Mouse (Mus musculus) telencephalon, adult 2 months (tissue): ENCODE data around the gene Col27a1.

ENCODE experiments used
- DNase-seq: peaks from one replicate; pipeline ENCODE4 v3.0.0-alpha.2; 2011; ENCODE audit warnings: low read depth, low spot score

Col27a1 gene

DNA sequence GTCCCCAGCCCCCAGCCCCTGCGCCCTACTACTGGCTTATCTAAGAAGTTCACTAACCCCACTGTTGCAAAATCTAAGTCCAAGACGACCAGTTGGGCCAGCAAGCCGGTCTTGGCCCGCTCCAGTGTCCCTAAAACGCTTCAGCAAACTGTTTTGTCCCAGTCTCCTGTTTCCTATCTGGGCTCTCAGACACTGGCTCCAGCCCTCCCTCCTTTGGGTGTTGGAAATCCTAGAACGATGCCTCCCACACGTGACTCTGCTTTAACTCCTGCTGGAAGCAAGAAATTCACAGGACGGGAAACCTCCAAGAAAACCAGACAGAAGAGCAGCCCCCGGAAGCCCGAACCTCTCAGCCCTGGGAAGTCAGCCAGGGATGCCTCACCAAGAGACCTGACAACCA lies 11.6 kb downstream of the Col27a1 start:
- DNase-seq: no peak

DNA sequence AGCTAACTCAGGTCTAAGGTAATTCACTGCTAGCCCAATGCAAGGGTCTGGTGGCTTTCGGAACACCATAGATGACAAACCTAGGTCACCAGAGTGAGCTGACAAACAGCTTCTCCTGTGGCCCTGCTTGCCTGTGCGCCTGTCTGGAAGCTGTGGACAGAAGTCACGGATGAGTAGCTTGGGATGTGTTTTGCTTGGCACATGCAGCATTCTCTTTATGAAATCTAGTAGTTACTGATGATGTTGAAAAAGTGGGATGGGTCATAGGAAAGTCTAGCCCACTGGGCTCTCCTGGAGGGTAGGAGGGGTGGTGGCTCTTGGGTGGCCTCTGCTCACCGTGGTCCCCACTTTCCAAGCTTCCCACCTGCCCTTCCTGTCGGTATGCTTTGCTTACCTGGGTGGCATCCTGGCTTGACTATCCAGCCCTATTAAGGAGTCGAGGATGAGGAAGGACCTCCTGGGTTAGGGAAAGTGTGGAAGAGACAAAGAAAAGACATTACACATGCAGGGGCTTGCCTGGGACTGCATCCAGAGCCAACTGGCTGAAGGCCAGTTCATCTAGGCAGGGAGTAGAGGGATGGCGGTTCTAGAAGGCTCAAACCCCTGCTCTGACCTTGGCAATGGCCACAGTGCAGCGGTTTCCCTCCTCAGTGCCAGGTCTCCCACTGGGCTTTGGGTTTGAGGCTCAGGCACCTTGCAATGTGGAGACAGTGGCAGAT lies 12.5 kb downstream of the Col27a1 start:
- DNase-seq: no peak

GRCm38 (mm10) chr4:63226883-63227235 lies 13.1 kb downstream of the Col27a1 start:
- no peak for DNase-seq

DNA sequence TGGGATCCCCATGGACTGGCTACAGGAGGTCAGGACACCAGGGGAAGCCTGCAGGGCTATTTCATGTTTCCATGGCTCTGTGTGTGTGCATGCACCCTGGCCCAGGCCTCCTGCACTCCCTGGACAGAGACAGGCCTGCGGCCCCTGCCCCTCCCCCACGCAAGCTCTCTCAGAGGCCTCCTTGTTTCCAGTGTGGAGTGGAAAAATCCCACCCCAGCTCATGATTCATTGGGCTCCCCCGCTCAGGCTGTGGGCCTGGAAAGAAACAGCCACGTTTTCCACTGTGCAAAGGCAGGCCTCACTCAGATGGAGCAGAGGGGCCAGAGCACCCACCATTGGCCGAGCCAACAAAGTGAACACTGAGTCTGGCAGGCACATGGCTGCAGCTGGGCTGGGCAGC lies 15.1 kb downstream of the Col27a1 start:
- no peak for DNase-seq

DNA sequence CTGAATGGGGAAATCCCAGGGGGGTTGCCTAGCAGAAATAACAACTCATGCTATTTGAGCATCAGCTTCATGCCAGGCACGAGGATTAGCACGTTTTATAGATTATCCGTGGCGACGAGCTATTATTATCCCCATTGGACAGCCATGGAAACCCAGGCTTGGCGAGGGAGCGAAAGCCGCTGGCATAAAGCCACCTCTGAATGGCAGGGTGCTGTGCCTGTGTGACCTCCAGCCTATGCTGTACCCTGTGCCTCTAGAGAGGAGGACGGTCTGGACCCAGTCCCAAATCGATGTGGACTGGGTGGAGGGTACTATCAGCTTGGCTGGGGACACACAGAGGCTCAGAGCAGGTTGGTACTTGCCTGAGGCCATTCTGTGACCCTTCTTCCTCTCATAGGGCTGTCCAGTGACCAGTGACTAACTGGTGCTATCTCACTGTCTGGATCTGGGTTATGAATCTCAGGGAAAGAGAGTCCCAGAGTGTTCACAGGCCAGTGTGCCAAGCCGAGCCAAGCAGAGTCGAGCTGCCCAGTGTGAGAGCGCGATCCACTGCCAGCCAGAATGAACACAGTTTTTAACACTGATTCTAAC lies 16.3 kb downstream of the Col27a1 start:
- no peak for DNase-seq

- no peak for DNase-seq
Observed at GRCm38 (mm10) chr4:63231121-63231520, 17.3 kb downstream of the Col27a1 start.

GRCm38 (mm10) chr4:63232542-63233020 lies 18.8 kb downstream of the Col27a1 start:
- DNase-seq: no peak

DNA sequence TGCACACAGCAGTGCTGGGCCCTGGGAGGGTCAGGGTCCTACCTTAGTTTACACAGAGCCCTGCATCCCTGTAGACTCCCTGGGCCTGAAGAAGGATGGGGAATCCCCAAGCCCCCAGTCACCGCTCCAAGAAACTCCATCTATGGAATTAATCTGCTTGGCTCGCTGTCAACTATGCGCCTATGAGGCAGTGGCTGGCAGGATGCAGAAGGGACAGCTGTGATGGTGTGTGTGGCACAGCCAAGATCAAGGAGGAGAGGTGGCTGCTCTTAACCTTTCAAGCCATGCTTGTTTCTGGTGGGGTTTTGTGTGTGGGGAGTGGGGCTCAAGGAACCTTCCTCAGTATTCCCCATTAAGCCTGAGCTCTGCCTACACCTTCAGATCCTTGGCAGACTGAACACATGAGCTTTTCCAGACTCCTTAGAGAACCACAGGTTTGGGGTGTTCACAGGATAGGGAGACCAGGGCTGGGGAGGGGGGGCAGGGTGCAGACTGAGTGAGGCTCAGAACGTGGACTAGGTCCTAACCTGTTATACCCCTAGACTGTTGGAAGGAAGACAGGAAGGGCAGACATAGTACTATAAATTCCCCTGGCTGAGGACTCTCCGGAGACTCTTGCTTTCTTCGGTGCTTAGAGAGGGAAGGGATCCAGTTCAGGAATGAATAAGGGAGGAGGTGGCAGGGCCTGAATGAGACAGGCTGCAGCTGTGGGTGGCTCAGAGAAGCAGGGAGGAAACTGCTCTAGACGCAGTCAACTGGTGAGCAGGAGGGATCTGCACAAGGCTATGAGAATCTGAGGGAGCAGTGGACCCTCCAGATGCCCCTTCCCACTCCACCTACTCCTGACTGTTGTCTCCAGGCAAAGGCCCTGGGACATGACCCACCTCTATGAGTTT lies 20.0 kb downstream of the Col27a1 start:
- no peak for DNase-seq

- DNase-seq: no peak
Observed at GRCm38 (mm10) chr4:63234852-63235251, 21.0 kb downstream of the Col27a1 start.

DNA sequence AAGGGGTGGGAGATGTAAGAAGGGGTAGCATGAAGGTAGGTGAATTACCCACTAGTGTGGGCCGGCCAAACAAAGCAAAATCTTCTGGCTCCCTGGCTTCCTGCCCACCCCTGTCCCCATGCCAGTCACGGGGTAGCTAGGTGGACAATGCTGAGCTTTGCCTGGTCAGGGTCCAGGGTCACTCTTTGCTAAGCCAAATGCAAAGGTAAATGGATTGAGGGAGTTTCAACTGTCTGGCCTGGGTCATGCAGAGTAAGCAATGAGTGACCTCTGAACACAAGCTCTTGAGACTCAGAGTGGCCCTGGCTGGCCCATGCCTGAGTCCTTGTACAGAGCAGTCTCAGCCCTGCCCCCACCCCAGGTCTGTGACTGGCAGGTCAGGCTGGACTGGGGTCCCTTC lies 22.4 kb downstream of the Col27a1 start:
- DNase-seq: no peak

DNA sequence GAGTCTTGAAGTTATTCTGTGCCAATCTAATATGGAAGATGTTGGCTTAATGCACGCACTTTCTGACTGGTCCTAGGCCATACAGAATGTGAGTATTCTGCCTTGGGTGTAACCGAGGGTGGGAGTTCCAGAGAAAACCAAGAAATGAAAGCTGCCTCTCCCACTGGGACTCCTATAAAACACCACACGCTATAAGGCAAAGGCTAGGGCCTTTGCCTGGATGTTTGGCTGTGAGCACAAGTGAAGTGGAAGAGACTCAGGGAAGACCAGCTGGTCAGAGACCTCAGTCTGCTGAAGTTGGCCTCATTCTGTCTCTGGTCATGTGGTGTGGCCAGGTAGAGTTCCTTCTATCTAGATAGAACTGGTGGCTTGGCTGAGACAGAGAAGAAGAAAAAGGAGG lies 23.4 kb downstream of the Col27a1 start:
- no peak for DNase-seq

- no peak for DNase-seq
Observed at GRCm38 (mm10) chr4:63238141-63238540, 24.3 kb downstream of the Col27a1 start.

DNA sequence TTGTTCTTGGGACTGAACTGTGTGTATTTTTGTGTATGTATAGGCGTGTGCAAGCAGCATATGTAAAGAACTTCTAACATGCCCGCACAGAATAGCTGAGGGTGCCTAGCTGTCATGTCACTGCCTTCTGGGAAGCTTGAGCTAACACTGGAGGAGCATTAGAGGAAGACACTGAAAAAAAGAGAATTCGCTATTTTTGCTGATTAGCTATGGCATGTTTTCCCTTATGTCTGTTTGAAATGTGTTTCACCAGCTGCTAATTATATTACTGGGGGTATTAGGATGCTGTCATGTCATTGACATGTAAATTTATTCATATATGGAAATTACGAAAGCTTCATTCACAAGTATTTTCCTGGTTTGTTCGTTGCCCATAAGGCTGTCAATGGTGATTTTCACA lies 24.9 kb downstream of the Col27a1 start:
- no peak for DNase-seq

- DNase-seq: no peak
Observed at GRCm38 (mm10) chr4:63241031-63241430, 27.2 kb downstream of the Col27a1 start.

- DNase-seq: no peak
Observed at GRCm38 (mm10) chr4:63247991-63248390, 34.2 kb downstream of the Col27a1 start.

DNA sequence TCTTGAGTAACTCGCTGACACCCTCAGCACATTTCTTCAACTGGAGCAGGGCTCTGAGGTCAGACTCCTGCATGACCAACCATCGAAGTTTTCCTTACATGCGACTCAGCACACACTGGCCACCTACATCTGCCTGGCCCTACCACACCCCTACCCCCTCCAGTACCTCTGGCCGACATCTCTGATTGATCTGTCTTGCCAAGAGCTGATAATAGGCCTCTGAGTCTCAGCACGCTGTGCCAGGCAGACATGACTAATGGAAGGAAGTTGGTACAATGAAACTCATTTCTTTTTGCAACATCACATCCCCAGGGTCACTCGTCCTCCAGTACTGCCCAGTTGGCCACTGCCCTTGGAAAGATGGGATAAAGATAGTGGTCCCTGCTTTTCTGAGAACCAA lies 35.1 kb downstream of the Col27a1 start:
- no peak for DNase-seq

DNA sequence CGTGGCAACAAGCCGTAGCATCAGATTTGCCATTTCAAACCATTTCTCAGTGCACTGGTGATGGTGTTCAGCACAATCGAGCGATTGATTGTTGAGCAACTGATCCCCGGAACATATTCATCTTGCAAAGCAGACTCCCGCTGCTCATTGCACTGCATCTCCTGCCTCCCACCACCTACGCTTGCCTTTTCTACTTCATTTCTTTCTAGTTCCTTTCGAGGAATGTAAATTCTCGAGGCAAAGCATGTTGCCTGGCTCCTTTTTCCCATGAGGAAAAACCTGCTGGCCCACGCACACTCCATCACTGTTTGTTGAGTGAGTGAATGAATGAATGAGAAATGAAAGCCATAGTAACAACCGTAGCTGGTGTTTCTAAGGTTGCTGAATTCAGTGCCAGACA lies 38.0 kb downstream of the Col27a1 start:
- DNase-seq: no peak

DNA sequence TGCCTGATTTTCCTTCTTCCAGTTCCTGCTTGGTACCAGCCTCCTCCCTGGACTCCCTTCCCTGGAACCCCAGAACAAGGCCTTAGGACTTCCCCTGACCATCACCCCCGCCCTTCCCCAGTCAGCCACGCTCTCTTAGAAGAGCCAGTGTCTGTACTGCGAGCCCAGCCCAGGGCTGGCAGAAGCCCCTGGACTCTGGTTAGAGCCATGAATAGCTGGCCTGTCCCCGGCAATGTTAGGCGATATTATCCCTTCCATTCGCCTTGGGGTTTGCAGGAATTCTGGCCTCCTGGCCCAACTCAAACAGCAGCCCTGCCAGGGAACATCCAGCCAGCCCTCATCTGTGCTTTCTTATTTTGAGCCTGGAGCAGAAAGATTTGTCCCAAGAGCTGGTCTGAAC lies 39.9 kb downstream of the Col27a1 start:
- DNase-seq: no peak

DNA sequence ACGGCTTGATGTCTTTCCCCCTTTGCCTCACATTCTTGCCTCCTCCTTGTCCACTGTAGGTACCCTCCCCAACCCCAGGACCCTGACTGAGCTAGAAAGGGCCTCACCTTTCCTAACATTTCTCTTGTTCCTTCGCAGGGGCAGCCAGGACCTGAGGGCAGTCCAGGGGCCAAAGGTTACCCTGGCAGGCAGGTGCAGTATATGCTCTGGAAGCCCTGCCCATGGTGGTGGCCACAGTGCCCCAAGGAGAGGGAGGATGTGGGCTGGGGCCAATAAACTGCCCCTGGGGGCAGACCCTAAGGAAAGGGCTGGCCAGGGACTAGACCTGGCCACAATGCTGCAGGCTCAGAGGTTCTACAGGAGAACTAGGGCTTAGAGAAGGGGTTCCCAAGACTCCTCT lies 40.3 kb downstream of the Col27a1 start:
- no peak for DNase-seq

GRCm38 (mm10) chr4:63256371-63256770 lies 42.6 kb downstream of the Col27a1 start:
- no peak for DNase-seq

DNA sequence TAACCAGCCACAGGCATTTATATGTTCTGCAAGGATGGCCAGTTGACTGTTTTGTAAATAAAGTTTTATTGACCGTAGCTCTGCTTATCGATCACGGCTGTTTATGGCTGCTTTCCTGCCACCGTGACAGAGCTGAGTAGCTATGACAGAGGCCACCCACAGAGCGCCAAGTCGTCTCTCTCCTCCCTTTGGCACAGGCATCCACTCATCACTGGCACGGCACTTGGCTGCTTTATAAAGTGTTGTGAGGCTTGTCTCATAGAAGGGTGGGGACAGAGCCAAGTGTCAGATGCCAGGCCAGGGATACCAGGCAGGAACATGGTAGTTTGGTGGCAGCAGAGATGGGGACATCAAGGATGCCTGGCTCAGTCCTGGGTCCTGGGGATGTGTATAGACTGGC lies 43.5 kb downstream of the Col27a1 start:
- DNase-seq: no peak

- DNase-seq: no peak
Observed at GRCm38 (mm10) chr4:63258096-63258495, 44.3 kb downstream of the Col27a1 start.

DNA sequence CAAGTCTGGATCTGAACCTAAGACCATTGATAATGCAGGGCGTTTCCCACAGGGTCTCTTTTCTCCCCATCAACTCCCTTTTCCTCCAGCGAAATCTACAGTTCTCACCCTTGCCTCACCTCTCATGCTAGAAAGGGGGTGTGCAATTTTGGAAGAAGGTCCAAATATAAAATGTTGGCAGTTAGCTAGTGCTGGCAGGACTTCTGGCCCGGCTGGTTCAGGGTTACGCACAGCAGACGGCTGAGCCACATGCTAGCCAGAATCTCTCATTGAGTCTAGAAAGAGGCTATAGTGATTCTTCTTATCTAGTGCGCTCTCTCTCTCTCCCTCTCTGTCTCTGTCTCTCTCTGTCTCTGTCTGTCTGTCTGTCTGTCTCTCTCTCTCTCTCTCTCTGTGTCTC lies 45.3 kb downstream of the Col27a1 start:
- DNase-seq: no peak
